Mouse (Mus musculus): ENCODE data around the gene Mob2.
A peak's percentile ranks its signal among the peaks of the same experiment; 100 is the strongest.

The Mob2 gene

DNA sequence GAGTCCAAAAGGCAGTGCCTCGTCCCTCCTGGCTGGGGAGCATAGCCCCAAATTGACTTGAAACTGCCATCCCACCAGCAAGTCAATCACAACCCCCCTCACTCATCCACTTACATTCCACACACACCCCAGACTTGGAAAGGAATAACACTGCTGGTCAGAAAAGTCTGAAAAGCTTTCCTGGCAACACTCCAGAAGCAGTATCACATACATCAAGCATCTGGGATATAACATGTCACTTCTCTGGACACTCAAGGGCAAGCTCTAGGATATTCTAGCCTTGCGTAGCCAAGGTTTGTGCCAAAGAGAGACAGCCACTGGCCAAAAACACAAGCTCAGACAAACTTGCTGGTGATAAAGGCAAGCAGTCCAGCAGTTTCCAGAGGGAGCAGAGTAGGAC lies 35.7 kb downstream of the Mob2 start:
- no peak for DNase-seq (ENCODE audit: low spot score)

DNA sequence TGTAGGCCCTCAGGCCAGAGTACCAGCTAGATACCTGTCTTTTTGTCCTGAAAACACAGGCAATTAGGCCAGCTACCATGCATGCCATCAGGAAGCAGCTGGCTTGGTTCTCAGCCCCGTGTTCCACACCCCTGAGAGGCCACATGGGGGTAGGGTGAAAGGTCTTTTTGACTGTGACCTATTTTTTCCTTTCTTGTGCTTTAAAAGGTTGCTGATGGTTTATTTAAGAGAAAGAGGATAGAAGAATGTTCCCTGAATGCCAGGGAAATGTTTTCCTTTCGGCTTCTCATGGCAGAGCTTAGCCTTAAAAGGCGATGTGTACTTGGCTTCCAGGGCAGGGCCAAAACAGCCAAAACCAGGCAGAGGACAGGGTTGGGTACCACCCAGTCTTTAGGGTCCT lies 40.0 kb downstream of the Mob2 start:
- no peak for DNase-seq (ENCODE audit: low spot score)

GRCm38 (mm10) chr7:142019699-142020098 lies 41.2 kb downstream of the Mob2 start:
- DNase-seq (ENCODE audit: low spot score): no peak

DNA sequence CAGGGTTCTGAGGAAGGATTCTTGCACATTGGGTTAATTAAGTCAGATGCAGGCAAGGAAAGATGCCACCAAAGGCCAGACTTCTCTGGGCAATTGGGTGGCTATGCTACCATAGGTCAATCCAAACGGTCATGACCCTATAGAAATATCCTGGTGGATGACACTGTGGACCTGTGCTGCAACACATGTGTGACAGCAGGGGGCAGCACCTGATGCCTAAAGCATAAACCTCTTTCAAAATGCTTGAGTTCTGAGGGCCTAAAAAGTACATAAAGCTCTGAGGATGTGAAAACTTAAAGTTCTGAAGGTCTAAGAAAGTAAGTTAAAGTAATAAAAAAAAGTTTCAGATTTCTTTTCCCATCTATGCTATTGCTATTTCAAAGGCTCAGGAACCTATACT lies 44.3 kb downstream of the Mob2 start:
- DNase-seq (ENCODE audit: low spot score): peak; percentile 48

DNA sequence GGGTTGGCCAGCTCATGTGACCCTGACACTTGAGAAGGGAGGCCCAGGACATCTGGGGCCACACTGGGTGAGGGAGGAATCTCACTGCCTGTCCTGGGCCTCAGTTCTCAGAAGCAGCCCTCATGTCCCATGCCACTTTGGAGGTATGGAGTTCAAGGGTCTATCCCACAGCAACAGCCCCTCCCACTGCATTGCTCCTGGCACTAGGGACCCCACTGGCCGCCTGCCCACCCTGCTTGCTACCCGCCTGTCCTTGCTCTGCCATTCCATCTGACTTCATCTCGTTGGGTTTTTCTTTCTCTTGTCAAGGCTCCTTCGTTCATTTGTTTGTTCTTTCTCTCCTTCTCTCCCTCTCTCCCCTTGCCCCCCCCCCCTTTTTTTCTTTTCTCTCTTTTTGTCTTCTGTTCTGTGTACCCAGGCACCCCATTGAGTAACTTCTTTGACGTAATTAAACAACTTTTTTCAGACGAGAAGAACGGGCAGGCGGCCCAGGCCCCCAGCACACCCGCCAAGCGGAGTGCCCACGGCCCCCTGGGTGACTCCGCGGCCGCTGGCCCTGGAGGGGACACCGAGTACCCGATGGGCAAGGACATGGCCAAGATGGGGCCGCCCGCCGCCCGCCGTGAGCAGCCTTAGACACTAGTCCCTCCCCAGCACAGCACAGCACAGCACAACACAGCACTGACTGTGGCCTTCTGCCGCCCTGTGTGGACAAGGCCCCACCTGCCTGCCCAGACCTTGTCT lies 59.1 kb downstream of the Mob2 start:
- DNase-seq (ENCODE audit: low spot score): no peak

GRCm38 (mm10) chr7:142000661-142001060 lies 60.2 kb downstream of the Mob2 start:
- no peak for DNase-seq (ENCODE audit: low spot score)

DNA sequence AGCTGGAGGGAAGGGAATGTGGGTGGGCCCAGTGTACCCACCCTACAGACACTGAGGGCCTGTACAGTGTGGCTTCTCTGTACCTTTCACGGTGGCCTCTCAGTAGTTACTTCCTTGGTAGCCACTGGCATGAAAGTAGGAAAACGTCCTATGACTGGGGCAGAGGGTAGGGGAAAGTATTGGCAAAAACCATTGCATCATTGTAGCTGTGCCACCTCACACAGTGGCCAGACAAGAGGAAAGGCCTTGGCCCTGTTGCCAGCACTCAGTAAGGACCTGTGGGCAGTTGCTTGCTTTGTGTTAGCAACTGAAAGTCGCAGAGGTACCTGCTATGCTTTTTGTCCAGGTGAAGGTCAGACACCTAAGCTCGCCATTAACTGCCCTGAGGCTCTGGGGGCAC lies 66.7 kb downstream of the Mob2 start:
- DNase-seq (ENCODE audit: low spot score): no peak

- no peak for DNase-seq (ENCODE audit: low spot score)
Observed at GRCm38 (mm10) chr7:141991183-141991582, 69.7 kb downstream of the Mob2 start.

- no peak for DNase-seq (ENCODE audit: low spot score)
Observed at GRCm38 (mm10) chr7:141988314-141988806, 72.5 kb downstream of the Mob2 start.

DNA sequence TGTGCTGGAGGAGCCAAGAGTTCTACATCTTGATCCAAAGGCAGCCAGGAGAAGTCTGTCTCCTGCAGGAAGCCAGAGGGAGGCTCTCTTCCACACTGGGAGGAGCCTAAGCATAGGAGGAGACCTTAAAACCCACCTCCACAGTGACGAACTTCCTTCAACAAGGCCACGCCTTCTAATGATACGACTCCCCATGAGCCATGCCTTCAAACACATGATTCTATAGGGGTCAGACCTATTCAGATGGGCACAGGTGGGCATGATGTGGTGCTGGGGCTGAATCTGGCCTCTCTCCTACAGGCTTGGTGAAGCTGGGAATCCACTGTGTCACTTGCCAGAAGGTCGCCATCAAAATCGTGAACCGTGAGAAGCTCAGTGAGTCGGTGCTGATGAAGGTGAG lies 79.6 kb downstream of the Mob2 start:
- DNase-seq (ENCODE audit: low spot score): no peak

DNA sequence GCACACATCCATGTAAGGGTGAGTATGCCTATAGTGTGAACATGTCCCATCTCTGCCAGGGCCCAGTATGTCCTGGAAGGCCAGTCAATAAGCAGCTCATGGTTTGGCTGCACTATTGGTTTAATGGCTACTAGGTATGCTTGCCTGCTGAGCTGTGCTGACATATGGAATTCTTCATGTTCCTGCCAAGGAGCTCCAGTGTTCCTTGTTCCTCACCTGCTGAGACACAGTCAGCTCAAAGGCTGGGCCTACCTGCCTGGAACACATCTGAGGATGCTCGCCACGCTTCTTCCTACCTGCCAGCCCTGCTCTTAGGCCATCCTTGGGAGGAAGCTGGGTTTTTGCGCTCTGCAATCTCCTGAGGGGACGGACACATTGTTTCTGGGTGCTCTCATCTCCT lies 81.6 kb downstream of the Mob2 start:
- no peak for DNase-seq (ENCODE audit: low spot score)

DNA sequence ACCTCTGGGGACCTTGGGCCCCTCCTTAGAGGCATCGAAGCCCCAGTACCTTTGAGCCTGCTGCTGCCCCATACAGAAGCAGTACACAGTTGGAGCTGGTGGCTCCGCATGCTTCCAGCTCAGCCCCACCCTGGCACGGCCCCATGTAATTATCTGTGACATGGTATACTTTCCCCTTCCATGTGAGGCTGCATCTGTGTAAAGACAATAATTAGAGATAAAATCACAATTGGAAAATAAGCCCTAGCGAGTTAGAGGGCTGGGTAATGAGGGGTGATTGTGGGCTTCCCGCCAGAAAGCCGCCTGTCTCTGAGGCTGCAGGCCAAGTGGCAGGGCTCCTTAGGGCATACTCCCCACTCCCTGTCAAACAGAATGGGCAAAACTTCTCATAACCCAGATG lies 82.9 kb downstream of the Mob2 start:
- no peak for DNase-seq (ENCODE audit: low spot score)

GRCm38 (mm10) chr7:141972831-141973619 lies 87.8 kb downstream of the Mob2 start:
- DNase-seq (ENCODE audit: low spot score): no peak

GRCm38 (mm10) chr7:141966281-141966680 lies 94.6 kb downstream of the Mob2 start:
- no peak for DNase-seq (ENCODE audit: low spot score)

DNA sequence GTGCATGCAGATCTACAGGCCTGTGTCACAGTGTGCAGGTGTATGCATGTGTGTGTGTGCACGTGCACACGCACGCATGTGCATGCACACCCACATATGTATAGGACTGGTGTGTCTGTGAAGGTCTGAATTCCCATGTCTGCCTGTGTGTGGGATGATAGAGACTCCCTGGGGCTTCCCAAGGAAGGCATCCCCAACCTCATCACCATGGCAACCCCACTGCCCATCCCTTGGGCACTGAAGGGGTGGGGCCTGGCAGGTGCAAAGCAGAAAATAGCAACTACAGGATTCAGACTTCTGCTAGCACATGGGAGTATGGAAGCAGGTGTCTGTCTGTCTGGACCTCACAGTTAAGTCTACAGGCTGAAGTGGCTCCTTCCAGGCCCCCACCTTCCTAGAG lies 98.3 kb downstream of the Mob2 start:
- DNase-seq (ENCODE audit: low spot score): no peak

- DNase-seq (ENCODE audit: low spot score): no peak
Observed at GRCm38 (mm10) chr7:141961491-141961890, 99.4 kb downstream of the Mob2 start.

- DNase-seq (ENCODE audit: low spot score): no peak
Observed at GRCm38 (mm10) chr7:141960926-141961325, 99.9 kb downstream of the Mob2 start.

DNA sequence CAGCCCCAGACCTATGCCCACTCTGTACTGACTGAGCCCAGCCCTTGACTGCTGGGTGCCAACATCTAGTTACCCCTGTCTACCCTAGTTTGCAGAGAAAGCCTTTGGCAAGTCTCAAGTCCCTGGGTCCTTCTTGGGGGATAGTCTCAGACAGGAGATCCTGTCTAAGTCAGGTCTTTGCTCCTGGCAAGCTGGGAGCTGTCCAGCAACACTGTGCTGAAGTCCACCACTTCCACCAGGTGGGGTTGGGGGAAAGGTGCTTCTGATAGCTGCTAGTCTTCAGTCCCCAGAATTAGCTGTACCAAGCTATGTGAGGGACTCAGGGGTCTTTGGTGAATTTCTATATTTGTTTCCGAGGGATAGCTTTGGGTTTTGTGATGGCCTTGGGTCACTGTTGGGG lies 101.7 kb downstream of the Mob2 start:
- DNase-seq (ENCODE audit: low spot score): no peak

Data from urinary bladder, postnatal 14 days (tissue).